Mouse (Mus musculus): ENCODE data around the gene Shld1. TPM values are rescaled to one million over a fixed set of nuclear protein-coding genes. Genes with fewer than 3 reads are reported as not detected.

Shld1 gene
- polyA plus RNA-seq, 1 experiment = 5.7 TPM

- peak overlapping the region; percentile 90 for H3K27ac ChIP-seq (ENCODE audit: insufficient read depth, low read length)
- no peak overlapping the region for H3K9ac ChIP-seq (ENCODE audit: low read depth, poor library complexity, severe bottlenecking)
- H3K4me1 ChIP-seq (ENCODE audit: control insufficient read depth, insufficient read depth, low read length) = no peaks in the 10 kb centered on the region
- no peaks in the 10 kb centered on the region for H3K36me3 ChIP-seq (ENCODE audit: control insufficient read depth, insufficient read depth, low read length, poor library complexity, severe bottlenecking)
- no peaks in the 10 kb centered on the region for H3K9me3 ChIP-seq (replicated peaks; ENCODE audit: control insufficient read depth, insufficient read depth, low read length, poor library complexity, severe bottlenecking)
- no peak for TF ChIP-seq CTCF (IDR thresholded peaks at IDR 0.05; ENCODE audit: low read depth, low read length)
- TF ChIP-seq EP300 (IDR thresholded peaks at IDR 0.05; ENCODE audit: insufficient read depth, low read depth, low read length) = no peak
- no peak for TF ChIP-seq POLR2A (IDR thresholded peaks at IDR 0.05; ENCODE audit: insufficient read depth, low read length)
- H3K27me3 ChIP-seq (ENCODE audit: control insufficient read depth, insufficient read depth, low read length, poor library complexity, severe bottlenecking) = no peaks in the 10 kb centered on the region
- H3K4me3 ChIP-seq (ENCODE audit: low read depth, low read length) = no peak overlapping the region
These were observed 1.7 kb upstream of the Shld1 start for GRCm38 (mm10) chr2:132685001-132685400.

DNA sequence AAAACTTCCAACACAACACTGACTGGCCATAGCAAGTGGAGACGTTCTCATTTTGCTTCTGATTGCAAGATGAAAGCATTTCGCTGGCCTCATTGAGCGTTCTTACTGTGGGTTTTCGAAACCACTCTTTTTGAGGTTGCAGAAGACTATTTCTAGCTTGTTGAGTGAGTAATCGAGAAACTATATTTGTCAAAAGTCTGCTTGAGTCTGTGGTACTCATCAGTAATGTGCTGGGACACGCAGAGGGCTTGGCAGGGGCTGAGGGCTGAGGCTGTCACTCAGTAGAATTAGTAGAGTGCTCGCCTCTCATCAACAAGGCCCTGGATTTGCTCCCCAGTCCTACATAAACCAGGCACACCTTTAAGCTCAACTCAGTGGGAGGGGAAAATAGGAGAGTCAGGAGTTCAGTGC lies 1.9 kb downstream of the Shld1 start:
- no peak for TF ChIP-seq CTCF (IDR thresholded peaks at IDR 0.05; ENCODE audit: low read depth, low read length)
- TF ChIP-seq POLR2A (IDR thresholded peaks at IDR 0.05; ENCODE audit: insufficient read depth, low read length) = no peak
- TF ChIP-seq EP300 (IDR thresholded peaks at IDR 0.05; ENCODE audit: insufficient read depth, low read depth, low read length) = no peak
- H3K27ac ChIP-seq (ENCODE audit: insufficient read depth, low read length) = no peak overlapping the region
- no peaks in the 10 kb centered on the region for H3K9me3 ChIP-seq (replicated peaks; ENCODE audit: control insufficient read depth, insufficient read depth, low read length, poor library complexity, severe bottlenecking)
- H3K36me3 ChIP-seq (ENCODE audit: control insufficient read depth, insufficient read depth, low read length, poor library complexity, severe bottlenecking) = no peaks in the 10 kb centered on the region
- H3K4me1 ChIP-seq (ENCODE audit: control insufficient read depth, insufficient read depth, low read length) = no peaks in the 10 kb centered on the region
- no peaks in the 10 kb centered on the region for H3K27me3 ChIP-seq (ENCODE audit: control insufficient read depth, insufficient read depth, low read length, poor library complexity, severe bottlenecking)
- no peak overlapping the region for H3K4me3 ChIP-seq (ENCODE audit: low read depth, low read length)
- H3K9ac ChIP-seq (ENCODE audit: low read depth, poor library complexity, severe bottlenecking) = no peak overlapping the region

- TF ChIP-seq EP300 (IDR thresholded peaks at IDR 0.05; ENCODE audit: insufficient read depth, low read depth, low read length) (no peak), CTCF (IDR thresholded peaks at IDR 0.05; ENCODE audit: low read depth, low read length) (no peak), POLR2A (IDR thresholded peaks at IDR 0.05; ENCODE audit: insufficient read depth, low read length) (no peak)
- no peak overlapping the region for H3K9ac ChIP-seq (ENCODE audit: low read depth, poor library complexity, severe bottlenecking)
- no peak overlapping the region for H3K4me3 ChIP-seq (ENCODE audit: low read depth, low read length)
- H3K9me3 ChIP-seq (replicated peaks; ENCODE audit: control insufficient read depth, insufficient read depth, low read length, poor library complexity, severe bottlenecking) = no peaks in the 10 kb centered on the region
- no peak overlapping the region for H3K27ac ChIP-seq (ENCODE audit: insufficient read depth, low read length)
- H3K4me1 ChIP-seq (ENCODE audit: control insufficient read depth, insufficient read depth, low read length) = no peaks in the 10 kb centered on the region
- no peaks in the 10 kb centered on the region for H3K36me3 ChIP-seq (ENCODE audit: control insufficient read depth, insufficient read depth, low read length, poor library complexity, severe bottlenecking)
- no peaks in the 10 kb centered on the region for H3K27me3 ChIP-seq (ENCODE audit: control insufficient read depth, insufficient read depth, low read length, poor library complexity, severe bottlenecking)
These were observed 2.4 kb downstream of the Shld1 start for GRCm38 (mm10) chr2:132689188-132689568.

DNA sequence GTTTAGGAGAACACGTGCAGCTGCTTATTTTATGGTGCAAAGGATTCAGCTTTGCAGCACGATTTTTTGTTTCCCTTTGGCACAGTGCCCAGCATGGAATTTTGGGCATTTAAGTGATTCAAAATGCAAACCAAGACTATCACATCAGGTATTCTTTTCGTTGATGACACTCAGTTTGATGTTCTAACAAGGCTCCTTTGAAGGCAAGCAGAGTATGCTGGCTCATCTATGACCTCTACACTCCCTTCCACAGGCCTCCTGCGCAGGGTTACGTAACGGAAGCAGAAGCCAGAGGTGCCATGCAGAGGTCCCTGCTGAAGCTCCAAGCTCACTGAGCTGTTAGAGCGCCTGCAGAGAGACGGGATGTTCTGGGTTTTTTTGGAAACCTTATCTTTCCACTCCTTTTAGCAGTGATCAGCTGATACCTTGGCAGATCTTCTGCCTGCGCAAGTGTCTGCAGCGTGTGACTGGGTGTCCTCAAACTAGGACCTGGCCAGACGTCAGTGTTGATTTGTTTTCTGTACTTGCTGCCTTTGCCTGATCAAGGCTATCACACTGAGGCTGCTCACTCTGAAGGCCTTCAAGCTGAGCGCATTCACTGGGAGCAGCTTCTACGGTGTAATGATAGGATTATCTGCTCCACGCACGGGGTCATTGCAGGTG lies 3.0 kb downstream of the Shld1 start:
- H3K4me3 ChIP-seq (ENCODE audit: low read depth, low read length) = no peak overlapping the region
- H3K9me3 ChIP-seq (replicated peaks; ENCODE audit: control insufficient read depth, insufficient read depth, low read length, poor library complexity, severe bottlenecking) = no peaks in the 10 kb centered on the region
- no peak for TF ChIP-seq CTCF (IDR thresholded peaks at IDR 0.05; ENCODE audit: low read depth, low read length)
- no peak for TF ChIP-seq EP300 (IDR thresholded peaks at IDR 0.05; ENCODE audit: insufficient read depth, low read depth, low read length)
- no peak for TF ChIP-seq POLR2A (IDR thresholded peaks at IDR 0.05; ENCODE audit: insufficient read depth, low read length)
- H3K36me3 ChIP-seq (ENCODE audit: control insufficient read depth, insufficient read depth, low read length, poor library complexity, severe bottlenecking) = no peaks in the 10 kb centered on the region
- no peaks in the 10 kb centered on the region for H3K4me1 ChIP-seq (ENCODE audit: control insufficient read depth, insufficient read depth, low read length)
- no peak overlapping the region for H3K9ac ChIP-seq (ENCODE audit: low read depth, poor library complexity, severe bottlenecking)
- H3K27ac ChIP-seq (ENCODE audit: insufficient read depth, low read length) = no peak overlapping the region
- H3K27me3 ChIP-seq (ENCODE audit: control insufficient read depth, insufficient read depth, low read length, poor library complexity, severe bottlenecking) = no peaks in the 10 kb centered on the region

GRCm38 (mm10) chr2:132691731-132692130 lies 5.0 kb downstream of the Shld1 start:
- no peak overlapping the region for H3K9ac ChIP-seq (ENCODE audit: low read depth, poor library complexity, severe bottlenecking)
- H3K4me3 ChIP-seq (ENCODE audit: low read depth, low read length) = no peak overlapping the region
- peak overlapping the region; percentile 71 for H3K27ac ChIP-seq (ENCODE audit: insufficient read depth, low read length)
- H3K27me3 ChIP-seq (ENCODE audit: control insufficient read depth, insufficient read depth, low read length, poor library complexity, severe bottlenecking) = no peaks in the 10 kb centered on the region
- TF ChIP-seq CTCF (IDR thresholded peaks at IDR 0.05; ENCODE audit: low read depth, low read length) (no peak), POLR2A (IDR thresholded peaks at IDR 0.05; ENCODE audit: insufficient read depth, low read length) (no peak), EP300 (IDR thresholded peaks at IDR 0.05; ENCODE audit: insufficient read depth, low read depth, low read length) (no peak)
- H3K9me3 ChIP-seq (replicated peaks; ENCODE audit: control insufficient read depth, insufficient read depth, low read length, poor library complexity, severe bottlenecking) = no peaks in the 10 kb centered on the region
- H3K36me3 ChIP-seq (ENCODE audit: control insufficient read depth, insufficient read depth, low read length, poor library complexity, severe bottlenecking) = no peaks in the 10 kb centered on the region
- no peaks in the 10 kb centered on the region for H3K4me1 ChIP-seq (ENCODE audit: control insufficient read depth, insufficient read depth, low read length)

- H3K27me3 ChIP-seq (ENCODE audit: control insufficient read depth, insufficient read depth, low read length, poor library complexity, severe bottlenecking) = no peaks in the 10 kb centered on the region
- no peak overlapping the region for H3K4me3 ChIP-seq (ENCODE audit: low read depth, low read length)
- TF ChIP-seq CTCF (IDR thresholded peaks at IDR 0.05; ENCODE audit: low read depth, low read length) = no peak
- no peak for TF ChIP-seq POLR2A (IDR thresholded peaks at IDR 0.05; ENCODE audit: insufficient read depth, low read length)
- TF ChIP-seq EP300 (IDR thresholded peaks at IDR 0.05; ENCODE audit: insufficient read depth, low read depth, low read length) = no peak
- H3K9me3 ChIP-seq (replicated peaks; ENCODE audit: control insufficient read depth, insufficient read depth, low read length, poor library complexity, severe bottlenecking) = no peaks in the 10 kb centered on the region
- peak overlapping the region; percentile 94 for H3K27ac ChIP-seq (ENCODE audit: insufficient read depth, low read length)
- H3K36me3 ChIP-seq (ENCODE audit: control insufficient read depth, insufficient read depth, low read length, poor library complexity, severe bottlenecking) = no peaks in the 10 kb centered on the region
- no peaks in the 10 kb centered on the region for H3K4me1 ChIP-seq (ENCODE audit: control insufficient read depth, insufficient read depth, low read length)
- no peak overlapping the region for H3K9ac ChIP-seq (ENCODE audit: low read depth, poor library complexity, severe bottlenecking)
These were observed 5.6 kb downstream of the Shld1 start for GRCm38 (mm10) chr2:132692320-132692719.

Measured in ES-Bruce4 (cell line).